Mouse (Mus musculus): Measurements from ENCODE around the gene Ipo13. TPM values are rescaled to one million over a fixed set of nuclear protein-coding genes. Genes with fewer than 3 reads are reported as not detected.

Gene Ipo13
- total RNA-seq, 2 experiments from 2014 or later, result 267 to 281 TPM

- Histone ChIP-seq H3K27ac (no peak overlapping the region), H3K4me3 (no peak overlapping the region)
- intact Hi-C loops (cut with DNase I), result no loop called here
- no peak for TF ChIP-seq CTCF (IDR thresholded peaks at IDR 0.05)
- DNase-seq, result no peak
Observed at GRCm38 (mm10) chr4:117890031-117890430, 24.8 kb downstream of the Ipo13 start.

DNA sequence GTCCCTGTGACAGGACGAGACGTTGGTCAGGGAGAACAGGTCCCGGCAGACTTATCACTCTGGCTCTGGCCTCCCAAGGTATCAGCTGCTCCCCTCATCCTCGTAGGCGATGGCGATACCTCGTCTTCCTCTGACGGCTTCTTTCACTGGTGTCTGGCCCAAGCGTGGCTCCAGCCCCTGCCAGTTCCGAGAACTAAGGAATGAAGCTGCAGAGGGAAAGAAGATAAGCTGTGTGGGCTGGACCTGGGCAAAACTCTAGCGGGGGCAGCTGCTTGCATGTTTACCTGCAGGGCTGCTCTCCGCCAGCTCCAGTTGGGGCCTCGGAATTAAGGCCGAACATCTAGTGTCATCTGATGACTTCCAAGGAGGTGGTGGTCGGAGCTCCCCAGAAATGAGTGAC lies 25.3 kb downstream of the Ipo13 start:
- no peak for TF ChIP-seq CTCF (IDR thresholded peaks at IDR 0.05)
- no peak overlapping the region for H3K27ac ChIP-seq
- intact Hi-C loops (cut with DNase I), result no loop called here
- no peak overlapping the region for H3K4me3 ChIP-seq
- no peak for DNase-seq

DNA sequence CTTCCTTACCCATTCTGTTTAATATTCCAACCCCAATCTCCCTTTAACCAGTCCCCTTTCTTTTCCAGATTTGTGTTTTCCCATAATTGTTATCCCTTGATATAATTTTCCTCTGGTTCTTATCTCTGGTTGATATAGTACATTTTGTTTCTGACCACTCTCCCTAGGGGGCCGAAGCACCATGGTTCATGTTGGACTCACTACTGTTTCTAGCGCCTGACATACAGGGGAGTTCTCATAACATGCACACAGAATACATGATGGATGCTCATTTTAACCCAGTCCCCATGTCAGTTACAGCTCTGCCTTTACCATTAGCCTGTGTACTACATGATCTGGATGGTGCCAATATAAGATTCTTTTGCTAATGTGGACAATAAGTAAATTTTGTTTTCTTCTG lies 26.9 kb downstream of the Ipo13 start:
- no peak for DNase-seq
- H3K27ac ChIP-seq, result no peak overlapping the region; the same call in 1 of the 2 replicates
- no peak for TF ChIP-seq CTCF (IDR thresholded peaks at IDR 0.05)
- H3K4me3 ChIP-seq, result peak overlapping the region; percentile 94
- intact Hi-C loops (cut with DNase I), result no loop called here

DNA sequence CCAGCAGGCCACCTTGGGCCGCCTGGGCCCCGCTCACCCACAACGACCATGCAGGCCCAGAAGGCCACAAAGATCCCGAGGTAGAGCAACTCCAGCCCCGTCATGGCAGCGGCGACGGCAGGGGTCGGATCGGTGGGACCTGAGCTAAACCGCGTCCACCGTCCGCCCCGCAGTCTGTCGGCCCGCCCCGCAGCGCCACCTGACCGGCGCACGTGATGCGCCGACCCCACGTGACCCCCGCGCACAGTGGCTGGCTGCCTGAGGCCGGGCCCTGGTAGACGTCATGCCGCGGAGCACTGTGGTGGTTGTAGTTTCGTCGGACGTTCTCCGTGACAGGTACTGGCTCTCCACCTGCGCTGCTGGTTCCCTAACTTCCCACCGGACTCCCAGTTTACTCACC lies 27.7 kb downstream of the Ipo13 start, which contains the start of gene Atp6v0b:
TSS of gene Atp6v0b (minus strand) at position 201 of the 400 bp plus-strand sequence.
- peak within 1 kb of the TSS; percentile 93 for H3K27ac ChIP-seq
- H3K4me3 ChIP-seq, result peak within 1 kb of the TSS; percentile 94
- intact Hi-C loops (cut with DNase I), result no loop called here
- no peak for TF ChIP-seq CTCF (IDR thresholded peaks at IDR 0.05)
- peak; percentile 97 for DNase-seq

- intact Hi-C loops (cut with DNase I), result no loop called here
- TF ChIP-seq CTCF (IDR thresholded peaks at IDR 0.05), result no peak
- H3K4me3 ChIP-seq, result peak overlapping the region; percentile 94
- DNase-seq, result no peak
- peak overlapping the region; percentile 93 for H3K27ac ChIP-seq
Observed at GRCm38 (mm10) chr4:117886644-117887043, 28.2 kb downstream of the Ipo13 start.

DNA sequence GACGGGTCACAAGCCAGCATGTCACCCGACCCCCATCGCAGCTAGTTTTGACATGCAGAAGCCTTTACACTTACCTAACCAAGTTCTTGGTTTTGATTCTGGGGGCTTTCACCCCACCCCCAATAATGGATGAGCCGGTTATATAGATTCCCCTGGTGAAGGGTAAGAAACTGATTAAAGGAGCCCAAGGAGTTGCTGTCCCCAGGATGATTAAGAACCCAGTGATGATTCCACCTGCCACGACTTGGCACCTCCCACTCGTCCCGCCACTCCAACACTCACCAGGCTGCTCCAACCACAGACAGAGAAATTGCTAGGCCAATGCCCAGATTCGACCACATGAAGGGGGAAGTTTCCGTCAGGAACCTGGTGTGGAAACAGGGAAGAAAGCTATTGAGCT lies 28.8 kb downstream of the Ipo13 start:
- DNase-seq, result no peak
- intact Hi-C loops (cut with DNase I), result no loop called here

DNA sequence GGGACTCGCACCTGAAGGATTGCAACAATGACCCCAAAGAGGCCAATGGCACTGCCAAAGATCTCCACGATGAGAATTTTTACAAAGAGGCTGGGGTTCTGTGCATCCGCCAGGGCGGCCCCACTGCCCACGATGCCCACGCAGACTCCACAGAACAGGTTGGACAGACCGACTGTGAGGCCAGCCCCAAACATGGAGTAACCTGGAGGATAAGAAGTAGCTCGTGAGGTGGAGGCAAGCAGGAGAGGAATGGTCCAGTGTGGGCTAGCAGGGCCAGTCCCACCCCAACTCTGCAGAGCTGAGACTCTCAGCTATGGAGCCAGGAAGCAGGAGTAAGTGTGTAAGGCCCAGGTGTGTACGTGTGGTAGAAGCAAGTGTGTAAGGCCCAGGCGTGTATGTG lies 29.7 kb downstream of the Ipo13 start:
- H3K4me3 ChIP-seq, result no peak overlapping the region
- no peak for DNase-seq
- intact Hi-C loops (cut with DNase I), result no loop called here
- H3K27ac ChIP-seq, result no peak overlapping the region
- TF ChIP-seq CTCF (IDR thresholded peaks at IDR 0.05), result no peak

More for the DNA sequence above, 28.8 kb downstream of the Ipo13 start:
- H3K27ac ChIP-seq, result no peak overlapping the region
- peak overlapping the region; percentile 94 for H3K4me3 ChIP-seq
- no peak for TF ChIP-seq CTCF (IDR thresholded peaks at IDR 0.05)

DNA sequence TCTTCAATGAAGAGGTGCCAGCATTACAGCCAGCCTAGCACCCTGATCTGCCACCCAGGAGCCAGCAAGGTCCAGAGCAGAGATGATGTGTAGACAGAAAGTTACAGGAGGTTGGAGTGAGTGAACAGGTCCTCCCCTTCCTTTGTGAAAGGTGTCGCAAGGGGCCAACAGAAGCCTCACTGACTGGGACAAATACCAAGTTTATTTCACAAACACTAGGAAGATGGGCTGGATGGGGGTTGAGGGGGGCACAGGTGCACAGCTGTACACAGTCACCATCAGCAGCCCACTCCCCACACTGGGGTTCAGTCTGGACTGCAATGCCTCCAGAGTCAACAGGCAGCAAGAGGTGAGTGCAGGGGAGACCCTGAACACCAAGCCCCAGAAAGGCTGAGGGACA lies 30.7 kb downstream of the Ipo13 start:
- TF ChIP-seq CTCF (IDR thresholded peaks at IDR 0.05), result no peak
- no peak for DNase-seq
- Histone ChIP-seq H3K4me3 (no peak overlapping the region; the same call in 1 of the 2 replicates), H3K27ac (no peak overlapping the region)
- intact Hi-C loops (cut with DNase I), result no loop called here

DNA sequence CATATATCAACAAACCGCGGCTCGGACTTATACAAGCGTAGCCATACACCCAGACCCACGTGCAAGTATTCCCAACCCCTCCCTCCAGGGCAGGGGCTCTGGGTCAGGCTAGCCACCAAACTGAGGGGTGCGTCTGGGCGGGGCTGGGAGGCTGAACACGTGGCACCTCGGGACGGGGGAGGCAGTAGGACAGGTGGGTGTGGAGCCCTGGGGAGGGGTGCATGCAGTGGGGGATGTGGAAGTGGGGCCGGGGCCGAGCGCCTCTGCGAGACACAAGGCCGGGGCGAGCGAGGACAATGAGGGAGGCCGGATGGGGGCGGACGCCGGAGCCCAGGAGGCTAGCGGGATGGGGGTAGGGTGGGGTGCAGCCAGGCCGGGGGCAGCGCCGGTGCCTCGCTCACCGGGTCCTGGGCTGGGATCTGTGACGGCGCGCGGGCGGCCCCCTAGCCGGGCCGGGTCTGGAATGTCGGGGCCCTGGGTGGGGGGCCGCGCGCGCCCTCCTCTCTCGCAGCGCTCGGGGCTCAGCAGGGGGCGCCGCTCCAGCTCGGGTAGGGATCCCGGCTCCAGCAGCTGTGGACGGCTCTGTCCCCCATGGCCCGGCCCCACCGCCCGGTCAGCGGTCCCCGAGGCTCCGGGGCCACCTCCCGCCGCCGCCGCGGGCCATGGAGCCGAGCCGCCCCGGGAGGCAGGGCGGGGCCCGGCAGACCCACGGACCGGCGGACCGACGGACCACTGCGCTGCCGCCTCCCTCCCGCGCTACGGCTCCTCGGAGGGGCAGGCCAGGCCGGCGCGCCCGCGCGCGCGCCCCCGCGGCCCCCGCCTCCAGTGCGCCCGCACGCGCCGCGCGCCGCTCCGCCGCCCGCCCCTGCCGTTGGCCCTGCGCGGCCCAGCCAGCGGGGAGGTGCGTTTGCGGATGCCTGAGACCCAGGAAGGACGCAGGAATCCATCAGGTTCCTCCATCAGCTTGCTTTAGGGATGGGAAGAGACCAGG lies 31.8 kb downstream of the Ipo13 start, which contains the start of gene B4galt2:
TSS of gene B4galt2 (minus strand) at position 787 of the 991 bp plus-strand sequence.
- DNase-seq, result peak; percentile 75
- peak within 1 kb of the TSS; percentile 84 for H3K4me3 ChIP-seq
- peak; percentile 47 for TF ChIP-seq CTCF (IDR thresholded peaks at IDR 0.05)
- intact Hi-C loops (cut with DNase I), result no loop called here
- peak within 1 kb of the TSS; percentile 68 for H3K27ac ChIP-seq

GRCm38 (mm10) chr4:117878703-117879102 lies 36.1 kb downstream of the Ipo13 start:
- no peak for TF ChIP-seq CTCF (IDR thresholded peaks at IDR 0.05)
- intact Hi-C loops (cut with DNase I), result no loop called here
- DNase-seq, result no peak

GRCm38 (mm10) chr4:117878301-117878700 lies 36.5 kb downstream of the Ipo13 start:
- intact Hi-C loops (cut with DNase I), result no loop called here
- DNase-seq, result no peak
- H3K4me3 ChIP-seq, result no peak overlapping the region
- H3K27ac ChIP-seq, result no peak overlapping the region
- no peak for TF ChIP-seq CTCF (IDR thresholded peaks at IDR 0.05)

More at GRCm38 (mm10) chr4:117878703-117879102, 36.1 kb downstream of the Ipo13 start:
- H3K4me3 ChIP-seq, result no peak overlapping the region
- no peak overlapping the region for H3K27ac ChIP-seq

DNA sequence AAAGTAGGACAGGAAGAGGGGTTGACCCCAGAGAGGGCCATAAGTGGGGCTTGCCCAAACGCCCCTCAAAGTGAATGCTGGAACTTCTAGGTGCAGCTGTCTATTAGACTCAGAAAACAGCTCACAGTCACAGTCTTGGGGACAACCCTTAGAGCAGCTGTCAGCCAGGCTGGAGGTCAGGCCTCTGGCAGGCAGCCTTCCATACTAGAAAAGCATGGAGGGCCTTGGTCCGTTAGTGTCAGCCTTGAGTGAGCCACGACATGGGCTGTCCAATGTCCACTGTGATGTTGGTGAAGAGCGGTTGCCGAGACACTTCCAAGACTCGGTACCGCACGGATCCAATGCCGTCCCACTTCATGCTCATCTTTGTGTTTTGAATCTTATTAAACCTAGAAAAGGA lies 41.2 kb downstream of the Ipo13 start:
- no peak overlapping the region for H3K27ac ChIP-seq
- intact Hi-C loops (cut with DNase I), result no loop called here
- no peak for TF ChIP-seq CTCF (IDR thresholded peaks at IDR 0.05)
- no peak for DNase-seq
- H3K4me3 ChIP-seq, result no peak overlapping the region

DNA sequence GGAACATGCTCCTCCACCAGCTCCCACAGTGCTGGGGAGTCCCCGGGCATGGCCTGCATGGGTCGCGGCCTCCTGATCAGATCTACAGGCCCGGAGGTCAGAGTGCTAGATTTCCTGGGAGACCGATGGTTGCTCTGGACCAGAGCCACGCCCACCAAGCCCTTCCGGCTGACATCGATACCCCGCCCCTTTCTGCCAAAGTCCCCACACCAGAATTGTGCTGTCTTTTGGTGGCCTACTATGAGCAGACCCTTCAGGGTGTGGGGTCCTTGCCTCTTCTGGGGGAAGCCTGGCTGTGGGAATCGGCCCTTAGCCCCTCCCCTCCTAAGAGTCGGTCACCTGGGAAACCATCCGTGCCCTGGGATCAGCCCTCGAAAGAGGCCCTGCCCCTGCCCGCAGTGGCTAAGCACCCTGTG lies 42.3 kb downstream of the Ipo13 start, which contains the start of gene Ccdc24:
TSS of gene Ccdc24 (minus strand) at position 87 of the 416 bp plus-strand sequence.
- Histone ChIP-seq H3K27ac (no peak within 1 kb of the TSS), H3K4me3 (no peak within 1 kb of the TSS)
- TF ChIP-seq CTCF (IDR thresholded peaks at IDR 0.05), result no peak
- intact Hi-C loops (cut with DNase I), result no loop called here
- no peak for DNase-seq

All from gastrocnemius, adult 2 months (tissue).